Mouse (Mus musculus) right cerebral cortex, postnatal 10 days (tissue): Measurements from ENCODE around the gene Incenp.
"Not testable (repeated sequence)": the region's sequence is repeated elsewhere in the genome, so short reads cannot be mapped to it uniquely, and the experiment has no call there.

ENCODE experiments used
- DNase-seq, 2 experiments: peaks; one replicate each; pipeline ENCODE4 v3.0.0; 2021; ENCODE audit warnings: low spot score in 2 of 2

The Incenp gene

GRCm38 (mm10) chr19:9918176-9918861, 19.0 kb upstream of the Incenp start:
- DNase-seq, result peak in 1 of 2 experiments; percentile 14

GRCm38 (mm10) chr19:9917727-9918126, 18.4 kb upstream of the Incenp start:
- DNase-seq, result peak in 1 of 2 experiments; percentile 6

GRCm38 (mm10) chr19:9915935-9916334, 16.6 kb upstream of the Incenp start:
- peak; percentile 79 to 89 for DNase-seq

GRCm38 (mm10) chr19:9914346-9914745, 15.0 kb upstream of the Incenp start:
- DNase-seq, result no peak

- DNase-seq, result no peak
Measured at GRCm38 (mm10) chr19:9913784-9914183, 14.4 kb upstream of the Incenp start.

- DNase-seq, result no peak
Measured at GRCm38 (mm10) chr19:9911314-9911754, 12.0 kb upstream of the Incenp start.

- DNase-seq, result no peak
Measured at GRCm38 (mm10) chr19:9909351-9909750, 10.0 kb upstream of the Incenp start.

- not testable (repeated sequence) for DNase-seq
Measured at GRCm38 (mm10) chr19:9900696-9901095, 1.3 kb upstream of the Incenp start.

GRCm38 (mm10) chr19:9899780-9900146, 412 bp upstream of the Incenp start:
- DNase-seq, result no peak

- DNase-seq, result no peak
Measured at GRCm38 (mm10) chr19:9898339-9899066, 848 bp downstream of the Incenp start.

GRCm38 (mm10) chr19:9896067-9896466, 3.3 kb downstream of the Incenp start:
- DNase-seq, result no peak

- no peak for DNase-seq
Measured at GRCm38 (mm10) chr19:9886771-9887170, 12.6 kb downstream of the Incenp start.

GRCm38 (mm10) chr19:9886348-9886747, 13.0 kb downstream of the Incenp start:
- DNase-seq, result no peak

- DNase-seq, result no peak
Measured at GRCm38 (mm10) chr19:9878186-9878835, 21.0 kb downstream of the Incenp start.

GRCm38 (mm10) chr19:9865466-9865865, 33.9 kb downstream of the Incenp start:
- no peak for DNase-seq

GRCm38 (mm10) chr19:9864856-9865255, 34.5 kb downstream of the Incenp start:
- DNase-seq, result no peak

GRCm38 (mm10) chr19:9860821-9861220, 38.5 kb downstream of the Incenp start:
- not testable (repeated sequence) for DNase-seq

- DNase-seq, result not testable (repeated sequence)
Measured at GRCm38 (mm10) chr19:9849368-9850075, 49.8 kb downstream of the Incenp start.

GRCm38 (mm10) chr19:9847262-9847661, 52.1 kb downstream of the Incenp start, which contains the start of gene Scgb2a2:
Scgb2a2 (plus strand) TSS chr19:9847562.
- no peak for DNase-seq

GRCm38 (mm10) chr19:9837341-9837715, 62.0 kb downstream of the Incenp start:
- no peak for DNase-seq

GRCm38 (mm10) chr19:9836581-9837340, 62.6 kb downstream of the Incenp start:
- peak; percentile 50 to 67 for DNase-seq
